Mouse (Mus musculus) testis, postnatal 14 days (tissue): ENCODE results near the gene Gpr179.

Experiments used
- DNase-seq: peaks from one replicate; pipeline ENCODE4 v3.0.0; 2021; ENCODE audit warnings: low spot score

The Gpr179 gene

GRCm38 (mm10) chr11:97352027-97352684 lies at the start of gene Gpr179:
Gene Gpr179 (minus strand): TSS chr11:97352077.
- DNase-seq, result no peak

- DNase-seq, result no peak
These were observed 49.2 kb upstream of the Gpr179 start for GRCm38 (mm10) chr11:97401082-97401481.

GRCm38 (mm10) chr11:97399958-97400710 lies 48.3 kb upstream of the Gpr179 start:
- peak; percentile 84 for DNase-seq

GRCm38 (mm10) chr11:97398506-97398905 lies 46.6 kb upstream of the Gpr179 start:
- DNase-seq, result no peak

- no peak for DNase-seq
These were observed 42.3 kb upstream of the Gpr179 start for GRCm38 (mm10) chr11:97394146-97394545.

- no peak for DNase-seq
These were observed 41.8 kb upstream of the Gpr179 start for GRCm38 (mm10) chr11:97393658-97394057.

- DNase-seq, result no peak
These were observed 37.2 kb upstream of the Gpr179 start for GRCm38 (mm10) chr11:97389127-97389526.

- no peak for DNase-seq
These were observed 35.9 kb upstream of the Gpr179 start for GRCm38 (mm10) chr11:97387811-97388210.

GRCm38 (mm10) chr11:97383764-97384163 lies 31.9 kb upstream of the Gpr179 start:
- DNase-seq, result no peak

GRCm38 (mm10) chr11:97383017-97383416 lies 31.1 kb upstream of the Gpr179 start:
- no peak for DNase-seq

GRCm38 (mm10) chr11:97380036-97380435 lies 28.2 kb upstream of the Gpr179 start:
- DNase-seq, result no peak

- no peak for DNase-seq
These were observed 21.5 kb upstream of the Gpr179 start for GRCm38 (mm10) chr11:97373402-97373801.

GRCm38 (mm10) chr11:97372159-97372864 lies 20.4 kb upstream of the Gpr179 start:
- no peak for DNase-seq

- DNase-seq, result no peak
These were observed 18.6 kb upstream of the Gpr179 start for GRCm38 (mm10) chr11:97370329-97371091.

- no peak for DNase-seq
These were observed 16.6 kb upstream of the Gpr179 start for GRCm38 (mm10) chr11:97368501-97368900.

- no peak for DNase-seq
These were observed 13.7 kb upstream of the Gpr179 start for GRCm38 (mm10) chr11:97365556-97365955.

GRCm38 (mm10) chr11:97363644-97363995 lies 11.7 kb upstream of the Gpr179 start:
- DNase-seq, result no peak

GRCm38 (mm10) chr11:97362943-97363643 lies 11.2 kb upstream of the Gpr179 start:
- DNase-seq, result peak; percentile 43

GRCm38 (mm10) chr11:97362649-97362942 lies 10.7 kb upstream of the Gpr179 start:
- DNase-seq, result peak; percentile 75

GRCm38 (mm10) chr11:97361948-97362648 lies 10.2 kb upstream of the Gpr179 start, which contains the start of gene Socs7:
Gene Socs7 (plus strand): TSS chr11:97362551.
- peak; percentile 93 for DNase-seq

- peak; percentile 56 for DNase-seq
These were observed 5.8 kb upstream of the Gpr179 start for GRCm38 (mm10) chr11:97357663-97358062.
